Mouse (Mus musculus) bone marrow macrophage, adult 2 months (primary cell): ENCODE measurements around the gene Ahnak2.

ENCODE experiments used
- CTCF ChIP-seq: IDR thresholded peaks from 2 replicates; pipeline ENCODE4 v1.5.1; 2012; ENCODE audit warnings: low read depth, mild to moderate bottlenecking, low read length, moderate library complexity
- POLR2A ChIP-seq: IDR thresholded peaks from 2 replicates; pipeline ENCODE4 v1.6.1; 2012; ENCODE audit warnings: mild to moderate bottlenecking, low read depth, low read length, borderline replicate concordance

DNA sequence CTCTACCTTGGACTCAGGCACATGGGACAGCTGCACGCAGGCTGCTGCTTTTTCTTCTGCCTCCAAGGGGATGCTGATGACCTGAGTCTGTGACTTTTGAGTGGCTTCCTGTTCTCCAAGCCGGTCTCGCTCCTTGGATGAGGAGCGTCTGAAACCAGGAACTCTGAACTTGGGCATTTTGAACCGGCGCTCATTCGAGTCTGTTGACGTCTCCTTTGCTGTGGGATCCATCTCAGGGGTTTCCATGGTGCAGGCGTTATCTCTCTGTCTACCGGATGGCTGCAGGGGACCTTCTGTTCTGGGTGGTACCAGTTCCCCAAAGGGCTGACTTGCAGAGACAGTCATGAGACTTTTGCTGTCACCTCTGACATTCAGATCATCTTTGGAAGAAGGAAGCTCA lies 28.0 kb downstream of the Ahnak2 start:
- TF ChIP-seq POLR2A, result no peak
- no peak for TF ChIP-seq CTCF
